Mouse (Mus musculus) brain, embryonic 14.5 days (tissue): Measurements from ENCODE around the gene B4galt3.

ENCODE experiments used
- CTCF ChIP-seq: fragments of 200-500 bp; IDR thresholded peaks from 2 replicates; pipeline ENCODE4 v1.5.1; 2012; ENCODE audit warnings: inconsistent platforms, mild to moderate bottlenecking, moderate library complexity, borderline replicate concordance; ENCODE audit not compliant: insufficient read depth, insufficient read length; ENCODE audit errors: extremely low read depth
- POLR2A ChIP-seq: fragments of 200-500 bp; IDR thresholded peaks from 2 replicates; pipeline ENCODE4 v1.6.1; 2012; ENCODE audit warnings: mild to moderate bottlenecking, inconsistent platforms, borderline replicate concordance; ENCODE audit not compliant: poor library complexity, insufficient read depth, insufficient read length, severe bottlenecking; ENCODE audit errors: extremely low read depth

- no peak for TF ChIP-seq CTCF
- TF ChIP-seq POLR2A, result no peak
Measured at GRCm38 (mm10) chr1:171257781-171258180, 12.3 kb upstream of the B4galt3 start.
